Mouse (Mus musculus) heart, embryonic 14.5 days (tissue): ENCODE data around the gene Sertad2. TPM values are rescaled to one million over a fixed set of nuclear protein-coding genes. Genes with fewer than 3 reads are reported as not detected.
A peak's percentile ranks its signal among the peaks of the same experiment; 100 is the strongest.

Source experiments
- ATAC-seq: fragments of 200-750 bp; cut with Nextera tagmentation; 2 replicates; pipeline ENCODE4 v1.8.0; 2017; ENCODE audit warnings: low read depth, moderate TSS enrichment; ENCODE audit not compliant: insufficient number of reproducible peaks, insufficient read depth, low FRiP score
- H3K27ac ChIP-seq, 2 experiments: fragments of 200-500 bp in 1 of 2; fragments of 300-500 bp in 1 of 2; sonication (generic) in 1 of 2; replicated peaks in 1 of 2; 2 replicates each; pipeline ENCODE4 v1.5.1; 2012 to 2014; ENCODE audit warnings: low read depth in 2 of 2, low read length in 2 of 2, control low read depth in 1 of 2, mild to moderate bottlenecking in 1 of 2, mixed read lengths in 1 of 2; ENCODE audit not compliant: control insufficient read depth in 1 of 2, insufficient read depth in 1 of 2
- H3K27me3 ChIP-seq: fragments of 300-500 bp; sonication (generic); 2 replicates; pipeline ENCODE4 v1.6.1; 2014; ENCODE audit warnings: mild to moderate bottlenecking, low read length, control low read depth; ENCODE audit not compliant: control insufficient read depth, insufficient read depth
- H3K36me3 ChIP-seq: fragments of 300-500 bp; sonication (generic); 2 replicates; pipeline ENCODE4 v1.6.1; 2014; ENCODE audit warnings: mild to moderate bottlenecking, control low read depth, low read length, mixed read lengths; ENCODE audit not compliant: control insufficient read depth, insufficient read depth
- H3K4me1 ChIP-seq, 2 experiments: fragments of 200-500 bp in 1 of 2; fragments of 300-500 bp in 1 of 2; sonication (generic) in 1 of 2; 2 replicates each; pipeline ENCODE4 v1.6.1; 2012 to 2014; ENCODE audit warnings: low read length in 2 of 2, control low read depth in 1 of 2, mixed read lengths in 1 of 2; ENCODE audit not compliant: control insufficient read depth in 2 of 2, insufficient read depth in 2 of 2
- H3K4me2 ChIP-seq: fragments of 300-500 bp; sonication (generic); 2 replicates; pipeline ENCODE4 v1.6.1; 2014; ENCODE audit warnings: mild to moderate bottlenecking, low read length
- H3K4me3 ChIP-seq, 2 experiments: fragments of 200-500 bp in 1 of 2; fragments of 300-500 bp in 1 of 2; sonication (generic) in 1 of 2; 2 replicates each; pipeline ENCODE4 v1.5.1; 2012 to 2014; ENCODE audit warnings: low read length in 2 of 2, mild to moderate bottlenecking in 2 of 2, control low read depth in 1 of 2, low read depth in 1 of 2, moderate library complexity in 1 of 2; ENCODE audit not compliant: control insufficient read depth in 1 of 2, insufficient read depth in 1 of 2
- H3K9ac ChIP-seq: fragments of 300-500 bp; sonication (generic); 2 replicates; pipeline ENCODE4 v1.6.1; 2014; ENCODE audit warnings: mild to moderate bottlenecking, low read length
- H3K9me3 ChIP-seq: fragments of 300-500 bp; sonication (generic); 2 replicates; pipeline ENCODE4 v1.6.1; 2016; ENCODE audit warnings: low read length, control low read depth; ENCODE audit not compliant: control insufficient read depth
- WGBS: fragments of 180-500 bp; shearing (Covaris S2); extraction: QIAGEN DNeasy Blood & Tissue Kit; methylation state at CpG from one replicate; pipeline ENCODE4 v1.1.7; 2014; 5-methylcytosine and 5-hydroxymethylcytosine counted together
- polyA plus RNA-seq: library from polyadenylated mRNA; unstranded; fragments of >200 nt; fragmentation: Nextera tagmentation; extraction: Ambion mirVana; gene quantifications from 2 replicates; pipeline ENCODE4 v1.2.1, GENCODE M21; 2014

Gene Sertad2
- polyA plus RNA-seq, 1 experiment from 2014 or later, result 33.5 TPM

GRCm38 (mm10) chr11:20537221-20537620, 5.8 kb upstream of the Sertad2 start:
- 85% methylated on average over 3 of the region's 3 CpGs for WGBS
- no peaks in the 10 kb centered on the region for H3K36me3 ChIP-seq
- H3K27ac ChIP-seq, result no peak overlapping the region
- no peaks in the 10 kb centered on the region for H3K27me3 ChIP-seq
- no peak overlapping the region for H3K4me2 ChIP-seq
- no peaks in the 10 kb centered on the region for H3K9me3 ChIP-seq
- H3K4me1 ChIP-seq, result 0 out of 4 replicates have a peak, but pooled peaks cover 0 to 6% of the 10 kb centered on the region in 2 experiments
- no peak overlapping the region for H3K4me3 ChIP-seq
- no peak overlapping the region for H3K9ac ChIP-seq
- no peak for ATAC-seq

DNA sequence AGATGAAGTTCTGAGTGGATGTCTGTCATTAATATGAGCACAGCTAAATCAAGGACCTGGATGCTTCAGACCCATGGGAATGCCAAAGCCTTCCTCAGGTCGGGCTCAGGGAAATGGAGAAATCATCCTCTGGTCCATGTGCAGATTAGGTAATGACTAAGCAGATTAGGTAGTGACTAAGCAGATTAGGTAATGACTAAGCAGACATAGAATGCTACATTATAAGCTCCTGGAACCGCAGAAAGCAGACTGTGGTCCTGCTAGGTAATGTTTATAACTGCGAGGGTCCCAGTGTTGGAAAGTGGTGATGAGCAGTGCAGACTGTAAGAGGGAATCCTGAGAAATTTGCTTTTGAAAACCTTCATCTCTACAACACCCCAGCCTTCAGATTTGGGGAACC, 4.6 kb upstream of the Sertad2 start:
- Histone ChIP-seq H3K27me3 (no peaks in the 10 kb centered on the region), H3K4me2 (no peak overlapping the region), H3K27ac (no peak overlapping the region), H3K9ac (no peak overlapping the region), H3K36me3 (no peaks in the 10 kb centered on the region), H3K4me1 (0 out of 4 replicates have a peak, but pooled peaks cover 0 to 6% of the 10 kb centered on the region in 2 experiments), H3K9me3 (no peaks in the 10 kb centered on the region), H3K4me3 (no peak overlapping the region)
- no peak for ATAC-seq
- WGBS, result 83% methylated on average over 3 of the region's 3 CpGs

GRCm38 (mm10) chr11:20541280-20541679, 1.8 kb upstream of the Sertad2 start:
- no peak overlapping the region for H3K27ac ChIP-seq
- no peak overlapping the region for H3K4me2 ChIP-seq
- no peak for ATAC-seq
- no peaks in the 10 kb centered on the region for H3K27me3 ChIP-seq
- peaks cover 0 to 12% of the 10 kb centered on the region in 2 experiments; a peak in 2 of 4 replicates for H3K4me1 ChIP-seq
- 81% methylated on average over 3 of the region's 3 CpGs for WGBS
- H3K9me3 ChIP-seq, result no peaks in the 10 kb centered on the region
- H3K9ac ChIP-seq, result no peak overlapping the region
- H3K4me3 ChIP-seq, result no peak overlapping the region
- H3K36me3 ChIP-seq, result no peaks in the 10 kb centered on the region

GRCm38 (mm10) chr11:20541995-20542637, 937 bp upstream of the Sertad2 start:
- WGBS, result under 1% methylated on average over 29 of the region's 29 CpGs
- Histone ChIP-seq H3K4me2 (peak overlapping the region; percentile 87), H3K4me3 (peak overlapping the region; percentile 69 to 88), H3K4me1 (peaks cover 0 to 12% of the 10 kb centered on the region in 2 experiments; a peak in 2 of 4 replicates), H3K9me3 (no peaks in the 10 kb centered on the region), H3K27ac (peak overlapping the region; percentile 60 to 77), H3K27me3 (no peaks in the 10 kb centered on the region), H3K9ac (peak overlapping the region; percentile 80), H3K36me3 (no peaks in the 10 kb centered on the region)
- ATAC-seq, result no peak

GRCm38 (mm10) chr11:20543453-20544120, 534 bp downstream of the Sertad2 start:
- peak overlapping the region; percentile 89 for H3K9ac ChIP-seq
- no peaks in the 10 kb centered on the region for H3K9me3 ChIP-seq
- peak overlapping the region; percentile 76 for H3K4me2 ChIP-seq
- WGBS, result 1% methylated on average over 51 of the region's 51 CpGs
- H3K4me1 ChIP-seq, result peaks cover 0 to 12% of the 10 kb centered on the region in 2 experiments; a peak in 2 of 4 replicates
- H3K4me3 ChIP-seq, result peak overlapping the region; percentile 78 to 88
- no peaks in the 10 kb centered on the region for H3K27me3 ChIP-seq
- H3K36me3 ChIP-seq, result no peaks in the 10 kb centered on the region
- no peak for ATAC-seq
- peak overlapping the region; percentile 90 to 96 for H3K27ac ChIP-seq

GRCm38 (mm10) chr11:20544376-20544775, 1.3 kb downstream of the Sertad2 start:
- peaks cover 0 to 12% of the 10 kb centered on the region in 2 experiments; a peak in 2 of 4 replicates for H3K4me1 ChIP-seq
- H3K27ac ChIP-seq, result no peak overlapping the region
- no peak for ATAC-seq
- peak overlapping the region; percentile 76 for H3K4me2 ChIP-seq
- H3K9ac ChIP-seq, result peak overlapping the region; percentile 89
- H3K9me3 ChIP-seq, result no peaks in the 10 kb centered on the region
- no peaks in the 10 kb centered on the region for H3K36me3 ChIP-seq
- WGBS, result 44% methylated on average over 8 of the region's 8 CpGs
- no peaks in the 10 kb centered on the region for H3K27me3 ChIP-seq
- peak overlapping the region in 1 of 2 experiments; percentile 88; a peak in 2 of 4 replicates for H3K4me3 ChIP-seq

GRCm38 (mm10) chr11:20544801-20545515, 1.9 kb downstream of the Sertad2 start:
- H3K4me1 ChIP-seq, result peaks cover 0 to 12% of the 10 kb centered on the region in 2 experiments; a peak in 2 of 4 replicates
- H3K27me3 ChIP-seq, result no peaks in the 10 kb centered on the region
- WGBS, result 52% methylated on average over 3 of the region's 3 CpGs
- H3K27ac ChIP-seq, result no peak overlapping the region
- ATAC-seq, result no peak
- H3K4me3 ChIP-seq, result no peak overlapping the region; a peak in 1 of 4 replicates
- H3K9me3 ChIP-seq, result no peaks in the 10 kb centered on the region
- no peak overlapping the region for H3K9ac ChIP-seq
- peak overlapping the region; percentile 76 for H3K4me2 ChIP-seq
- H3K36me3 ChIP-seq, result no peaks in the 10 kb centered on the region
